Mouse (Mus musculus): ENCODE measurements around the gene Pvrig. TPM values are rescaled to one million over a fixed set of nuclear protein-coding genes. Genes with fewer than 3 reads are reported as not detected.

The Pvrig gene
- polyA plus RNA-seq, 2 experiments = 0.09 to 0.18 TPM

Other genes with a start within 250 kb of the Pvrig start
- 31.5 and 38.3 TPM in 2 replicates for gene Zscan21, start 225.1 kb upstream of the Pvrig start, polyA plus RNA-seq (2012; rRNA removed)
- 59.8 and 70.0 TPM in 2 replicates for gene Zscan21, start 225.1 kb upstream of the Pvrig start, polyA plus RNA-seq (2014; fragmentation: Nextera tagmentation; extraction: Ambion mirVana)
- 5.1 and 5.2 TPM in 2 replicates for gene Zfp113, start 186.2 kb upstream of the Pvrig start, polyA plus RNA-seq (2012; rRNA removed)
- 11.3 and 12.6 TPM in 2 replicates for gene Zfp113, start 186.2 kb upstream of the Pvrig start, polyA plus RNA-seq (2014; fragmentation: Nextera tagmentation; extraction: Ambion mirVana)
- 141 and 149 TPM in 2 replicates for gene Cops6, start 180.9 kb upstream of the Pvrig start, polyA plus RNA-seq (2012; rRNA removed)
- gene Cops6, start 180.9 kb upstream of the Pvrig start, polyA plus RNA-seq (2014; fragmentation: Nextera tagmentation; extraction: Ambion mirVana) = 262 and 267 TPM in 2 replicates
- gene Ap4m1, start 170.0 kb upstream of the Pvrig start, polyA plus RNA-seq (2012; rRNA removed) = 73.4 and 107 TPM in 2 replicates
- 18.6 and 19.9 TPM in 2 replicates for gene Ap4m1, start 170.0 kb upstream of the Pvrig start, polyA plus RNA-seq (2014; fragmentation: Nextera tagmentation; extraction: Ambion mirVana)
- gene Mcm7, start 169.5 kb upstream of the Pvrig start, polyA plus RNA-seq (2012; rRNA removed) = 136 and 149 TPM in 2 replicates
- 144 and 152 TPM in 2 replicates for gene Mcm7, start 169.5 kb upstream of the Pvrig start, polyA plus RNA-seq (2014; fragmentation: Nextera tagmentation; extraction: Ambion mirVana)
- 90.0 and 109 TPM in 2 replicates for gene Taf6, start 154.5 kb upstream of the Pvrig start, polyA plus RNA-seq (2012; rRNA removed)
- 75.6 and 86.0 TPM in 2 replicates for gene Taf6, start 154.5 kb upstream of the Pvrig start, polyA plus RNA-seq (2014; fragmentation: Nextera tagmentation; extraction: Ambion mirVana)
- gene Cnpy4, start 154.5 kb upstream of the Pvrig start, polyA plus RNA-seq (2012; rRNA removed) = 35.8 and 50.6 TPM in 2 replicates
- 60.7 and 65.7 TPM in 2 replicates for gene Cnpy4, start 154.5 kb upstream of the Pvrig start, polyA plus RNA-seq (2014; fragmentation: Nextera tagmentation; extraction: Ambion mirVana)
- 6.9 and 7.5 TPM in 2 replicates for gene Mblac1, start 147.6 kb upstream of the Pvrig start, polyA plus RNA-seq (2012; rRNA removed)
- 8.3 and 8.8 TPM in 2 replicates for gene Mblac1, start 147.6 kb upstream of the Pvrig start, polyA plus RNA-seq (2014; fragmentation: Nextera tagmentation; extraction: Ambion mirVana)
- gene Nxpe5, start 116.1 kb upstream of the Pvrig start, polyA plus RNA-seq (2012; rRNA removed) = not detected in 2 replicates
- not detected in 2 replicates for gene Nxpe5, start 116.1 kb upstream of the Pvrig start, polyA plus RNA-seq (2014; fragmentation: Nextera tagmentation; extraction: Ambion mirVana)
- gene Lamtor4, start 86.5 kb upstream of the Pvrig start, polyA plus RNA-seq (2012; rRNA removed) = 104 and 110 TPM in 2 replicates
- 64.6 and 68.5 TPM in 2 replicates for gene Lamtor4, start 86.5 kb upstream of the Pvrig start, polyA plus RNA-seq (2014; fragmentation: Nextera tagmentation; extraction: Ambion mirVana)
- 81.0 and 102 TPM in 2 replicates for gene BC037034, start 77.9 kb upstream of the Pvrig start, polyA plus RNA-seq (2012; rRNA removed)
- 5.2 and 7.6 TPM in 2 replicates for gene BC037034, start 77.9 kb upstream of the Pvrig start, polyA plus RNA-seq (2014; fragmentation: Nextera tagmentation; extraction: Ambion mirVana)
- gene Gal3st4, start 69.1 kb upstream of the Pvrig start, polyA plus RNA-seq (2012; rRNA removed) = 1.9 and 3.2 TPM in 2 replicates
- 3.7 and 3.8 TPM in 2 replicates for gene Gal3st4, start 69.1 kb upstream of the Pvrig start, polyA plus RNA-seq (2014; fragmentation: Nextera tagmentation; extraction: Ambion mirVana)
- 0.18 and 0.19 TPM in 2 replicates for gene Gm43720, start 62.0 kb upstream of the Pvrig start, polyA plus RNA-seq (2012; rRNA removed)
- gene Gm43720, start 62.0 kb upstream of the Pvrig start, polyA plus RNA-seq (2014; fragmentation: Nextera tagmentation; extraction: Ambion mirVana) = 0.15 and 0.33 TPM in 2 replicates
- gene Gpc2, start 62.0 kb upstream of the Pvrig start, polyA plus RNA-seq (2012; rRNA removed) = 183 and 277 TPM in 2 replicates
- 6.4 and 7.2 TPM in 2 replicates for gene Gpc2, start 62.0 kb upstream of the Pvrig start, polyA plus RNA-seq (2014; fragmentation: Nextera tagmentation; extraction: Ambion mirVana)
- 18.8 and 25.3 TPM in 2 replicates for gene Stag3, start 61.7 kb upstream of the Pvrig start, polyA plus RNA-seq (2012; rRNA removed)
- 5.6 TPM in 2 replicates for gene Stag3, start 61.7 kb upstream of the Pvrig start, polyA plus RNA-seq (2014; fragmentation: Nextera tagmentation; extraction: Ambion mirVana)
- 17.4 and 21.4 TPM in 2 replicates for gene Zfp157, start 99.5 kb downstream of the Pvrig start, polyA plus RNA-seq (2012; rRNA removed)
- 40.4 and 42.9 TPM in 2 replicates for gene Zfp157, start 99.5 kb downstream of the Pvrig start, polyA plus RNA-seq (2014; fragmentation: Nextera tagmentation; extraction: Ambion mirVana)
- gene 1700123K08Rik, start 222.8 kb downstream of the Pvrig start, polyA plus RNA-seq (2012; rRNA removed) = not detected in 2 replicates
- not detected in 2 replicates for gene 1700123K08Rik, start 222.8 kb downstream of the Pvrig start, polyA plus RNA-seq (2014; fragmentation: Nextera tagmentation; extraction: Ambion mirVana)